Mouse (Mus musculus) layer of hippocampus, adult 9-10 months (tissue): Measurements from ENCODE around the gene Cdc25b.
A peak's percentile ranks its signal among the peaks of the same experiment; 100 is the strongest.
"Not testable (repeated sequence)": the region's sequence is repeated elsewhere in the genome, so short reads cannot be mapped to it uniquely, and the experiment has no call there.

ENCODE experiments used
- DNase-seq: peaks from one replicate; pipeline ENCODE4 v3.0.0; 2022; ENCODE audit warnings: low spot score

Gene Cdc25b

GRCm38 (mm10) chr2:131225178-131225577 lies 38.4 kb downstream of the Cdc25b start:
- DNase-seq: no peak

GRCm38 (mm10) chr2:131226669-131227068 lies 39.9 kb downstream of the Cdc25b start:
- DNase-seq: not testable (repeated sequence)

GRCm38 (mm10) chr2:131227243-131227642 lies 40.5 kb downstream of the Cdc25b start:
- DNase-seq: no peak

DNA sequence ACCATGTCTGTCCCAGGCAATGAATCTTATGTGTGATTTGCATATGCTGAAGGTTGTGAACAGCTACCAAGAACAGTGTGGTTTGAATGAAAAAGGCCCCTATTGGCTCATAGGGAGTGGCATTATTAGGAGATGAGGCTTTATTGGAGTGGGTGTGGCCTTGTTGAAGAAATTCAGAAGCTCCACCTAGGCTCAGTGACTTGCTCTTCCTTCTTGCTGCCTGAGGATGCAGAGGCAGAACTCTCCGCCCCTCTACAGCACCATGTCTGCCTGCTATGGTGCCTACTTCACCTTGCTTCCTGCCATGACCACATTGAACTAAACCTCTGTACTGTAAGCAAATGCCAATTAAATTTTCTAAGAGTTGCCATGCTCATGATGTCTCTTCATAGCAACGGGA lies 45.8 kb downstream of the Cdc25b start:
- no peak for DNase-seq

- DNase-seq: peak; percentile 80
These were observed 46.8 kb downstream of the Cdc25b start, which contains the start of gene Mavs for GRCm38 (mm10) chr2:131233307-131234126. TSS of gene Mavs (plus strand) at chr2:131234063.

- no peak for DNase-seq
These were observed 47.4 kb downstream of the Cdc25b start for GRCm38 (mm10) chr2:131234127-131234650.

DNA sequence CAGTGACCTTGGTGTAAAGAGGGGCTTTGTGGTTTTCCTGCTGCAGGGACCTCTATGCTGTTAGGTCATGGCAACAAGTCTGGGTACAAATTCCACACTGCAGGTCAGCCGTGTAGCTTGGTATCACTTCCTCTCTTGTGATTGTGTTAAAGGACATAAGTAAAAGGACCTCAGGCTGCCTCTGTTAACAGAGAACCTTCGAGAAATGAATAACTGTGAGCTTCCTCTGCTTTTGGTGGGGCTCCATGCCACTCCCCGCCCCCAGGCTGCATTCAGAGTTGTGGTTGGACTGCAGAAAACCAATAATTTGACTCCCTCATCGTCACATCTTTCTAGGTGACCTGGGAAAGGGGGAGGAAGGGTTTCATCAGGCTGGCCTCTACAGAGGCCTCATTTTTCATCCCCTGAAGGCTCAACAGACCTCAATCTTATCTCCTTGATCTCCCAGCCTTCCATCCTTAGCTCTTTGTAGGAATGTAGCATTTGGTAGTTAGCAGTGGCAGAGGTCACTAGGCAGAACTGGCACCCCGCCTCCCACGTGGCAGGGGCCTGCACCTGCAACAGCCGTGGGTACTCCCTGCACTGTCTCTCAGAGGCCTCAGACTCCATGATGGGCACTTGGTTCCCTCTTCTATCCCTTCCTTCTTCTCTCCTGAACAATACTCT lies 48.4 kb downstream of the Cdc25b start:
- DNase-seq: no peak

GRCm38 (mm10) chr2:131242180-131242579 lies 55.4 kb downstream of the Cdc25b start:
- DNase-seq: no peak

DNA sequence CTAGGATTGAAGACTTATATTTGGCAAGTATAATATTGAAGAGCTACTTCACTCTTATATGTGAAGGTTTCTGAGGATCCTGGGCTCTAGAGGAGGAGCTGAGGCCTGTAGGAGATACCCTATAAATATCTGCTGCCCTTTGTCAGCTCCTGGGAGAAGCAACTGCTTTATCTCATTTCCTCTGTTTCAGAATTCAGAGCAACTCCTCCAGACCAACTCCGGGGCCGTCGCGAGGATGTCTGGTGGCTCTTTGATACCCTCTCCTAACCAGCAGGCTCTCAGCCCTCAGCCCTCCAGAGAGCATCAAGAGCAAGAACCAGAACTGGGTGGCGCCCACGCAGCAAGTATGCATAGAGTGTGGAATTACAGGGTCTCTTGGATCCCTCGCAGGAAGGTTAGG lies 56.2 kb downstream of the Cdc25b start:
- DNase-seq: no peak
